Mouse (Mus musculus): ENCODE results near the gene Rab13.

Rab13 gene

GRCm38 (mm10) chr3:90213377-90213866 lies at the start of gene Rab13, which contains the start of gene Rps27:
Rab13 (plus strand) TSS chr3:90213695.
Rps27 (minus strand) TSS chr3:90213651.
- DNase-seq (ENCODE audit: extremely low spot score, low read depth, low spot score) = peak; percentile 96

- no peak for DNase-seq (ENCODE audit: extremely low spot score, low read depth, low spot score)
These were observed 33.9 kb upstream of the Rab13 start for GRCm38 (mm10) chr3:90179566-90179965.

GRCm38 (mm10) chr3:90183581-90183980 lies 29.9 kb upstream of the Rab13 start:
- no peak for DNase-seq (ENCODE audit: extremely low spot score, low read depth, low spot score)

- DNase-seq (ENCODE audit: extremely low spot score, low read depth, low spot score) = no peak
These were observed 22.5 kb upstream of the Rab13 start for GRCm38 (mm10) chr3:90190859-90191510.

- no peak for DNase-seq (ENCODE audit: extremely low spot score, low read depth, low spot score)
These were observed 18.7 kb upstream of the Rab13 start for GRCm38 (mm10) chr3:90194759-90195158.

- DNase-seq (ENCODE audit: extremely low spot score, low read depth, low spot score) = no peak
These were observed 17.9 kb upstream of the Rab13 start for GRCm38 (mm10) chr3:90195644-90196043.

GRCm38 (mm10) chr3:90197548-90197947 lies 15.9 kb upstream of the Rab13 start:
- DNase-seq (ENCODE audit: extremely low spot score, low read depth, low spot score) = no peak

GRCm38 (mm10) chr3:90202884-90203283 lies 10.6 kb upstream of the Rab13 start:
- no peak for DNase-seq (ENCODE audit: extremely low spot score, low read depth, low spot score)

GRCm38 (mm10) chr3:90203619-90204018 lies 9.9 kb upstream of the Rab13 start:
- DNase-seq (ENCODE audit: extremely low spot score, low read depth, low spot score) = no peak

GRCm38 (mm10) chr3:90204582-90204981 lies 8.9 kb upstream of the Rab13 start:
- no peak for DNase-seq (ENCODE audit: extremely low spot score, low read depth, low spot score)

- no peak for DNase-seq (ENCODE audit: extremely low spot score, low read depth, low spot score)
These were observed 4.8 kb upstream of the Rab13 start for GRCm38 (mm10) chr3:90208662-90209061.

- DNase-seq (ENCODE audit: extremely low spot score, low read depth, low spot score) = no peak
These were observed 3.5 kb upstream of the Rab13 start for GRCm38 (mm10) chr3:90209908-90210566.

- no peak for DNase-seq (ENCODE audit: extremely low spot score, low read depth, low spot score)
These were observed 1.8 kb upstream of the Rab13 start for GRCm38 (mm10) chr3:90211475-90212398.

GRCm38 (mm10) chr3:90212723-90213122 lies 772 bp upstream of the Rab13 start:
- no peak for DNase-seq (ENCODE audit: extremely low spot score, low read depth, low spot score)

GRCm38 (mm10) chr3:90213956-90214684 lies 625 bp downstream of the Rab13 start:
- no peak for DNase-seq (ENCODE audit: extremely low spot score, low read depth, low spot score)

- DNase-seq (ENCODE audit: extremely low spot score, low read depth, low spot score) = no peak
These were observed 2.4 kb downstream of the Rab13 start for GRCm38 (mm10) chr3:90215825-90216380.

- DNase-seq (ENCODE audit: extremely low spot score, low read depth, low spot score) = no peak
These were observed 6.6 kb downstream of the Rab13 start for GRCm38 (mm10) chr3:90220088-90220487.

- DNase-seq (ENCODE audit: extremely low spot score, low read depth, low spot score) = no peak
These were observed 7.0 kb downstream of the Rab13 start for GRCm38 (mm10) chr3:90220531-90220951.

- no peak for DNase-seq (ENCODE audit: extremely low spot score, low read depth, low spot score)
These were observed 7.6 kb downstream of the Rab13 start for GRCm38 (mm10) chr3:90221123-90221522.

- DNase-seq (ENCODE audit: extremely low spot score, low read depth, low spot score) = no peak
These were observed 9.0 kb downstream of the Rab13 start for GRCm38 (mm10) chr3:90222455-90222854.
